Mouse (Mus musculus) 3134 (cell line): ENCODE measurements around the gene Xlr.

Experiments used
- DNase-seq: peaks from one replicate; pipeline ENCODE4 v3.0.0-alpha.2; 2011; ENCODE audit warnings: low spot score; ENCODE audit not compliant: insufficient read length; ENCODE audit errors: extremely low read depth

Xlr gene

GRCm38 (mm10) chrX:53797519-53797918, at the start of gene Xlr:
Xlr (minus strand) TSS chrX:53797706.
- peak; percentile 54 for DNase-seq

- no peak for DNase-seq
Observed at GRCm38 (mm10) chrX:53799074-53799473, 1.6 kb upstream of the Xlr start.

- no peak for DNase-seq
Observed at GRCm38 (mm10) chrX:53776276-53776675, 21.2 kb downstream of the Xlr start, which contains the start of gene Zfp36l3. Zfp36l3 (minus strand) TSS chrX:53776394.

- DNase-seq, result no peak
Observed at GRCm38 (mm10) chrX:53757736-53758135, 39.8 kb downstream of the Xlr start, which contains the start of gene 1700013H16Rik. 1700013H16Rik (minus strand) TSS chrX:53757831.

GRCm38 (mm10) chrX:53752851-53753250, 44.7 kb downstream of the Xlr start:
- no peak for DNase-seq

- DNase-seq, result peak; percentile 22
Observed at GRCm38 (mm10) chrX:53728967-53729366, 68.5 kb downstream of the Xlr start.
